24 mouse cellular contexts compared by ENCODE assay signal in the genomic region with DNA sequence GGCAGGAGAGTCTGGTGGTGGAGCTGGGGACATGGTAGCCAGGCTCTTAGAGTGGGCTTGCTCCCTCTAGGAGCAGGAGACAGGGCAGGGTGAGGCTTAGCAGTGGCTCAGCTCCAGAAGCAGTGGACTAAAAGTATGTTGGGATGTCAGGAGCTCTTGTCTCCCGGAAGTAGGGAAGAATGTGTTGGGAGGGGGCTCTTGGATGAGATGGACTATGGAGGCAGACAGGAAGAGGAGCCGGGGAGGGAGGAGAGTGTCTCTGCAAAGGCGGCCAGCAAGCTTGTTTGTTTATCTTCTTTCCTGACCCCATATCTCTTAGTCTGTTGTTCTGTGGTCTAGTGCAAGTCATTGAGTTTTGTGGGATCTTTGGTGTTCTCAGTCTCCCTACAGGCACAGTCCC. TPM values are rescaled to one million over a fixed set of nuclear protein-coding genes. Genes with fewer than 3 reads are reported as not detected.
DNase-seq lines count a peak whose midpoint lies in the region; ATAC-seq and TF ChIP-seq lines count a peak whose summit lies in the region.
"Had no signal": no experiment of that assay in that cellular context is flagged by ENCODE, and none has a peak within 500 bp of the region (broad histone marks: within the 10 kb centered on the region; RNA-seq: fewer than 3 reads in every experiment).

No protein-coding gene starts in this region.

- H3K36me3 ChIP-seq in hindbrain, embryonic 10.5 days, result no peaks in the 10 kb centered on the region
- H3K36me3 ChIP-seq in hindbrain, postnatal 0 days (ENCODE audit: insufficient read depth, low read length), result no peaks in the 10 kb centered on the region
- no peaks in the 10 kb centered on the region for H3K36me3 ChIP-seq in lung, embryonic 14.5 days (ENCODE audit: insufficient read depth)
- no peaks in the 10 kb centered on the region for H3K36me3 ChIP-seq in liver, embryonic 15.5 days (replicated peaks)
- H3K36me3 ChIP-seq: hindbrain, embryonic 15.5 days; midbrain, embryonic 15.5 days had no signal

- WGBS in hindbrain, embryonic 10.5 days, result 74% methylated on average over 3 of the region's 3 CpGs
- WGBS in hindbrain, postnatal 0 days, result 65% methylated on average over 3 of the region's 3 CpGs
- WGBS in lung, embryonic 14.5 days, result 35% methylated on average over 3 of the region's 3 CpGs
- 14% methylated on average over 3 of the region's 3 CpGs for WGBS in liver, embryonic 15.5 days (ENCODE audit: insufficient replicate concordance)

- no peak overlapping the region for H3K4me2 ChIP-seq in hindbrain, postnatal 0 days (ENCODE audit: low read depth, low read length)
- H3K4me2 ChIP-seq in lung, embryonic 14.5 days, result peak overlapping the region; percentile 19; the same call in 1 of the 2 replicates
- peak overlapping the region; percentile 74 for H3K4me2 ChIP-seq in liver, embryonic 15.5 days
- H3K4me2 ChIP-seq: hindbrain, embryonic 15.5 days; midbrain, embryonic 15.5 days had no signal

- no peaks in the 10 kb centered on the region for H3K9me3 ChIP-seq in hindbrain, embryonic 10.5 days
- H3K9me3 ChIP-seq in hindbrain, postnatal 0 days (ENCODE audit: low read length), result no peaks in the 10 kb centered on the region
- no peaks in the 10 kb centered on the region for H3K9me3 ChIP-seq in lung, embryonic 14.5 days (ENCODE audit: low read depth, low read length)
- no peaks in the 10 kb centered on the region for H3K9me3 ChIP-seq in liver, embryonic 15.5 days (replicated peaks)
- H3K9me3 ChIP-seq: hindbrain, embryonic 15.5 days; megakaryocyte, embryonic 14.5 days; midbrain, embryonic 15.5 days had no signal

- no peak for TF ChIP-seq CTCF in hindbrain, postnatal 0 days (IDR thresholded peaks at IDR 0.05; ENCODE audit: low read depth)
- TF ChIP-seq CTCF in lung, embryonic 14.5 days (IDR thresholded peaks at IDR 0.05; ENCODE audit: low read depth), result no peak

- H3K27me3 ChIP-seq in hindbrain, embryonic 10.5 days (ENCODE audit: insufficient read depth, poor library complexity, severe bottlenecking), result peaks cover 5% of the 10 kb centered on the region; the same call in 1 of the 2 replicates
- H3K27me3 ChIP-seq in hindbrain, postnatal 0 days (ENCODE audit: insufficient read depth, low read length), result no peaks in the 10 kb centered on the region
- no peaks in the 10 kb centered on the region for H3K27me3 ChIP-seq in lung, embryonic 14.5 days (ENCODE audit: insufficient read depth, low read length)
- no peaks in the 10 kb centered on the region for H3K27me3 ChIP-seq in liver, embryonic 15.5 days
- H3K27me3 ChIP-seq: hindbrain, embryonic 15.5 days; midbrain, embryonic 15.5 days had no signal

- no peak overlapping the region for H3K9ac ChIP-seq in hindbrain, postnatal 0 days (replicated peaks; ENCODE audit: low read length)
- H3K9ac ChIP-seq in lung, embryonic 14.5 days, result no peak overlapping the region
- peak overlapping the region; percentile 57 for H3K9ac ChIP-seq in liver, embryonic 15.5 days
- H3K9ac ChIP-seq: hindbrain, embryonic 15.5 days; midbrain, embryonic 15.5 days had no signal

- H3K4me3 ChIP-seq in hindbrain, embryonic 10.5 days, result no peak overlapping the region
- H3K4me3 ChIP-seq in hindbrain, postnatal 0 days (ENCODE audit: low read length), result no peak overlapping the region
- no peak overlapping the region for H3K4me3 ChIP-seq in lung, embryonic 14.5 days (ENCODE audit: low read depth, low read length)
- peak overlapping the region; percentile 46 for H3K4me3 ChIP-seq in liver, embryonic 15.5 days (replicated peaks)
- H3K4me3 ChIP-seq: hindbrain, embryonic 15.5 days; megakaryocyte, embryonic 14.5 days; midbrain, embryonic 15.5 days; myocyte had no signal

- DNase-seq in hindbrain, embryonic 10.5 days (ENCODE audit: low spot score), result no peak
- DNase-seq in hindbrain, postnatal 0 days (ENCODE audit: low spot score), result no peak
- DNase-seq in lung, embryonic 14.5 days, result peak; percentile 17
- DNase-seq in lung, postnatal 10 days, result no peak
- DNase-seq in liver, result peak; percentile 50
- DNase-seq in thymus, postnatal 0 days (ENCODE audit: low spot score), result no peak
- DNase-seq in cerebellum, adult 11 months, result no peak
- DNase-seq: adrenal gland, postnatal 36 days; cerebellum, adult 18-20 months; cerebellum, postnatal 36 days; gastrocnemius, postnatal 10 days; layer of hippocampus, adult 9-11 months had no signal

- peak overlapping the region; percentile 70 for H3K27ac ChIP-seq in hindbrain, embryonic 10.5 days
- H3K27ac ChIP-seq in hindbrain, postnatal 0 days, result no peak overlapping the region
- H3K27ac ChIP-seq in lung, embryonic 14.5 days (ENCODE audit: low read depth), result no peak overlapping the region
- peak overlapping the region; percentile 93 for H3K27ac ChIP-seq in liver, embryonic 15.5 days (replicated peaks)
- H3K27ac ChIP-seq: hindbrain, embryonic 15.5 days; midbrain, embryonic 15.5 days had no signal

- H3K4me1 ChIP-seq in hindbrain, embryonic 10.5 days (replicated peaks), result peaks cover 44% of the 10 kb centered on the region
- H3K4me1 ChIP-seq in hindbrain, postnatal 0 days (ENCODE audit: insufficient read depth, low read length), result peaks cover 6% of the 10 kb centered on the region
- H3K4me1 ChIP-seq in lung, embryonic 14.5 days (ENCODE audit: insufficient read depth), result no peaks in the 10 kb centered on the region
- H3K4me1 ChIP-seq in liver, embryonic 15.5 days (replicated peaks), result peaks cover 98% of the 10 kb centered on the region

- no peak for ATAC-seq in hindbrain, postnatal 0 days
- ATAC-seq in lung, embryonic 14.5 days (ENCODE audit: insufficient read depth), result no peak
- no peak for ATAC-seq in liver, embryonic 15.5 days (ENCODE audit: insufficient read depth)
- ATAC-seq: forebrain, embryonic 14.5 days; lung, postnatal 0 days; midbrain, embryonic 15.5 days had no signal

RNA-seq across cellular contexts. Expression of gene Adra2b, which starts 12.1 kb away (rescaled TPM):
- 2.3 and 3.0 TPM in 2 replicates for polyA plus RNA-seq in hindbrain, embryonic 10.5 days (2016; fragmentation: Nextera tagmentation; extraction: Ambion mirVana)
- total RNA-seq in hindbrain, postnatal 0 days (2014; rRNA removed), result 0.47 and 0.99 TPM in 2 replicates
- polyA plus RNA-seq in hindbrain, postnatal 0 days (2015; fragmentation: Nextera tagmentation; extraction: Ambion mirVana), result 0.89 and 1.1 TPM in 2 replicates
- polyA plus RNA-seq in lung, embryonic 14.5 days (2014; fragmentation: Nextera tagmentation; extraction: Ambion mirVana), result not detected in 2 replicates
- polyA plus RNA-seq in liver, embryonic 15.5 days (2015; fragmentation: Nextera tagmentation; extraction: Ambion mirVana), result 21.7 and 24.0 TPM in 2 replicates
- 0.47 and 0.50 TPM in 2 replicates for polyA plus RNA-seq in thymus, postnatal 0 days (2015; fragmentation: Nextera tagmentation; extraction: Ambion mirVana)
- polyA plus RNA-seq: C2C12, myocyte had no signal

RNA-seq across cellular contexts. Expression of gene Astl, which starts 36.6 kb away (rescaled TPM):
- not detected in 2 replicates for polyA plus RNA-seq in hindbrain, embryonic 10.5 days (2016; fragmentation: Nextera tagmentation; extraction: Ambion mirVana)
- not detected in 2 replicates for total RNA-seq in hindbrain, postnatal 0 days (2014; rRNA removed)
- polyA plus RNA-seq in hindbrain, postnatal 0 days (2015; fragmentation: Nextera tagmentation; extraction: Ambion mirVana), result not detected in 2 replicates
- polyA plus RNA-seq in lung, embryonic 14.5 days (2014; fragmentation: Nextera tagmentation; extraction: Ambion mirVana), result not detected in 2 replicates
- polyA plus RNA-seq in liver, embryonic 15.5 days (2015; fragmentation: Nextera tagmentation; extraction: Ambion mirVana), result 0.03 TPM in 1 of 2 replicates, not detected in the other
- polyA plus RNA-seq in thymus, postnatal 0 days (2015; fragmentation: Nextera tagmentation; extraction: Ambion mirVana), result 0.14 and 0.39 TPM in 2 replicates
- total RNA-seq: adrenal gland, postnatal 36 days; heart, postnatal 25 days; left cerebral cortex, adult 8-10 months had no signal
- polyA plus RNA-seq: C2C12; forebrain, embryonic 14.5 days; hindbrain, embryonic 15.5 days; limb, embryonic 11.5 days; lung, postnatal 0 days; midbrain, embryonic 15.5 days; neural tube, embryonic 14.5 days had no signal

RNA-seq across cellular contexts. Expression of gene Dusp2, which starts 39.1 kb away (rescaled TPM):
- polyA plus RNA-seq in hindbrain, embryonic 10.5 days (2016; fragmentation: Nextera tagmentation; extraction: Ambion mirVana), result 5.2 and 5.7 TPM in 2 replicates
- total RNA-seq in hindbrain, postnatal 0 days (2014; rRNA removed), result 8.7 and 14.3 TPM in 2 replicates
- 19.4 and 19.9 TPM in 2 replicates for polyA plus RNA-seq in hindbrain, postnatal 0 days (2015; fragmentation: Nextera tagmentation; extraction: Ambion mirVana)
- polyA plus RNA-seq in lung, embryonic 14.5 days (2014; fragmentation: Nextera tagmentation; extraction: Ambion mirVana), result 12.3 and 15.7 TPM in 2 replicates
- polyA plus RNA-seq in liver, embryonic 15.5 days (2015; fragmentation: Nextera tagmentation; extraction: Ambion mirVana), result 2.6 and 2.9 TPM in 2 replicates
- polyA plus RNA-seq in thymus, postnatal 0 days (2015; fragmentation: Nextera tagmentation; extraction: Ambion mirVana), result 145 and 188 TPM in 2 replicates

RNA-seq across cellular contexts. Expression of gene Gpat2, which starts 49.9 kb away (rescaled TPM):
- polyA plus RNA-seq in hindbrain, embryonic 10.5 days (2016; fragmentation: Nextera tagmentation; extraction: Ambion mirVana), result 0.10 and 0.24 TPM in 2 replicates
- total RNA-seq in hindbrain, postnatal 0 days (2014; rRNA removed), result 0.42 TPM in 1 of 2 replicates, not detected in the other
- polyA plus RNA-seq in hindbrain, postnatal 0 days (2015; fragmentation: Nextera tagmentation; extraction: Ambion mirVana), result 0.21 and 0.28 TPM in 2 replicates
- polyA plus RNA-seq in lung, embryonic 14.5 days (2014; fragmentation: Nextera tagmentation; extraction: Ambion mirVana), result 0.27 and 0.42 TPM in 2 replicates
- 0.35 and 0.63 TPM in 2 replicates for polyA plus RNA-seq in liver, embryonic 15.5 days (2015; fragmentation: Nextera tagmentation; extraction: Ambion mirVana)
- 1.1 and 1.3 TPM in 2 replicates for polyA plus RNA-seq in thymus, postnatal 0 days (2015; fragmentation: Nextera tagmentation; extraction: Ambion mirVana)
- total RNA-seq: heart, postnatal 25 days had no signal
- polyA plus RNA-seq: forebrain, embryonic 14.5 days; limb, embryonic 11.5 days; myocyte had no signal

Comparison
In these comparisons a context has a peak if more than half of its experiments do, and no peak if none do; other contexts are left out.
1. DNase-seq: peak in lung, embryonic 14.5 days (single experiment) and liver (single experiment); none in hindbrain, embryonic 10.5 days (single experiment), hindbrain, postnatal 0 days (single experiment), lung, postnatal 10 days (single experiment), thymus, postnatal 0 days (single experiment) and cerebellum, adult 11 months (single experiment).
2. H3K27ac ChIP-seq: peak in hindbrain, embryonic 10.5 days (single experiment) and liver, embryonic 15.5 days (single experiment); none in hindbrain, postnatal 0 days (single experiment) and lung, embryonic 14.5 days (single experiment).